Mouse (Mus musculus) kidney, adult 8-10 months (tissue): ENCODE data around the gene Klhl41.
"Not testable (repeated sequence)": the region's sequence is repeated elsewhere in the genome, so short reads cannot be mapped to it uniquely, and the experiment has no call there.

ENCODE experiments used
- DNase-seq, 2 experiments: peaks; one replicate each; pipeline ENCODE4 v3.0.0; 2022

The Klhl41 gene

GRCm38 (mm10) chr2:69669853-69670252, at the start of gene Klhl41:
Gene Klhl41, plus strand, starts transcription at chr2:69670120.
- DNase-seq: no peak

DNA sequence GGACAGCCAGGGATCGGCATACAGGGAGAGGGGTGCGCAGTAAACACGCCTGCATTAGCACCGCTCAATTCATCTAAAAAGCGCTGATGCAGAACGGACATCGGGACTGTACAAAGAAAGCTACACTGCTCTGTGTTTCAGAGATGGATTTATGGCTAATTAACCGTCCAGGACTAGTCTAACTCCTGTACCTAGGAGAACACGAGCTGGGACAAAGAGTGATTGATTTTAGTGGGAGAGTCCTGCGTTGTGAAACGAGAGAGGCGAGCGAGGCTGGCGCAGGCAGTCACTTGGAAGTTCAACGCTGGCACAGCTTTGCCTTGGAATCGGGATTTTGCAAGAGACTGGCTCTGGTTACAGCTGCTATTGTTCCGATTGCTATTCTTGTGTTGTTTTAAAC, 40.7 kb upstream of the Klhl41 start:
- no peak for DNase-seq

DNA sequence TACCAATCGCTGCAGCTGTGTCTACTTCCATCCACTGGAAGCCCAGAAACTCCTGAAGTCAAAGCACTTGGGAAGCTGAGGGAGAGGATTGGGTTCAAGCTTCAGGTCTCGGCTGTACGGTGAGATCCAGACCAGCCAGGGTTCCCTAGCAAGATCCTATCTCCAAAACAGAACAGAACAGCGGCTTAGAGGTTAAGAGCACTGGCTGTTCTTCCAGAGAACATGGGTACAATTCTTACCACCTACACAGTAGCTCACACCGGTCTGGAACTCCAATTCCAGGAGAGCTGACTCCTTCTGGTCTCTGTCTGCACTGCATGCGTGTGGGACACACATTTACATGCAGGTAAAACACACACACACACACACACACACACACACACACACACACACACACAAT, 40.0 kb upstream of the Klhl41 start:
- DNase-seq: no peak

DNA sequence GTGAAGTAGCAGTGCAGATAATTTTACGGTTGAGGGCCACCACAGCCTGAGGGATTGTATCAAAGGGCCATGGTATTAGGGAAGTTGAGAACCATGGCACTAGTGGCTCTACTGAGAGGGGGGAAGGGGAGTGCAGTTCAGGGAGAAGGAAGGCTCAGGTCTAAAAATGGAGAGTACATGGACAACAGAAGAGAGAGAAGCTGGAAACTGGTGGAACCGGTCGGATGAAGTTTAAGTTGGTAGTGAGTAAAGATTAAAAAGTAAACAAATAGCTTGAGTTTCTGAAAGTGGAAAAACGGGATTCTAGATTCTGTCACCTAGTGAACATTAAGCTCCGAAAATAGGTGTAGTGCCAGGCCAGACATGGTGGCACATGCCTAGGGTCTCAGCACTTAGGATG, 39.1 kb upstream of the Klhl41 start:
- no peak for DNase-seq

DNA sequence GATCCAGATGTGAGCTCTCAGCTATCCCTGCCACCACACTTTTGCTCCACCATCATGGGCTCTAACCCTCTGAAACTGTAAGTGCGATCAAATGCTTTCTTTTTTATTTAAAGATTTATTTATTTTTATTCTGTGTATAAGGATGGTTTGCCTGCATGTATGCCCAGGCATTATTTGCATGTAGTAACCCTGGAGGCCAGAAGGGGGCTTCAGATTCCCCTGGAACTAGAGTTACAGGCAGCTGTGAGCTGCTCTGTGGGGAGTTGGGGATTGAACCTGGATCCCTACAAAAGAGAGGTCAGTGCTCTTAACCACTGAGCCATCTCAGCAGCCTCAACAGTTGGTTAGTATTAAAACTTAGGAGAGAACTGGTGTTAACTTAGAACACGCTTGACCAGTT, 38.5 kb upstream of the Klhl41 start:
- no peak for DNase-seq

DNA sequence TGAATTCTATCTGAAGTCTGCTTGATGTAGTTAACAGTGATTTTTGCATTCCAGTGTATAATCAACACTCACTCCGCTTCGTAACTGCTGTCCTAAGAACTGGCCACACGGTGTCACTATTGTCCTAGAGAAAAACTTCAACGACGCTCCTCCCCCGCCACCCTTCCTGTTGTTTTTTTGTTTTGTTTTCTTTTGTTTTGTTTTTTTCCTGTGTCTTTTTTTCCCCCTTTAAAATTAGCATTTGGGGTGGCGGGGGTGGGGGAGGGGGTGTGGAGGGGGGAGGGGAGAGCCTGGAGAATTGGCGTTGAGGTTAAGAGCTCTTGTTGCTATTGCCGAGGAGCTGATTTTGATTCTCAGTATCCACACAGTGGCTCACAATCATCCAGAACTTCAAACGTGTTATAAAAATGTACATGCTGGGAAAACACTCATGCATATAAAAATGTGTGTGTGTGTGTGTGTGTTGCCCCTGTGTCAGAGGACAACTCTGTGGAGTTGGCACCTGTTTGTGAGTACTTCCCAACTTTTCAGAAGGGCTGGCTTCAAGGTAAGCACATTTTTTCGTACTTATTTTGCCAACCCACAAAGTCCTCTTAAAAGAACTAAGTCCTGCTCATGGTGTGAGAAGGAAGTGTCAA, 34.7 kb upstream of the Klhl41 start:
- DNase-seq: peak in 1 of 2 experiments; percentile 45

GRCm38 (mm10) chr2:69635807-69636206, 34.1 kb upstream of the Klhl41 start:
- peak; percentile 43 to 65 for DNase-seq

DNA sequence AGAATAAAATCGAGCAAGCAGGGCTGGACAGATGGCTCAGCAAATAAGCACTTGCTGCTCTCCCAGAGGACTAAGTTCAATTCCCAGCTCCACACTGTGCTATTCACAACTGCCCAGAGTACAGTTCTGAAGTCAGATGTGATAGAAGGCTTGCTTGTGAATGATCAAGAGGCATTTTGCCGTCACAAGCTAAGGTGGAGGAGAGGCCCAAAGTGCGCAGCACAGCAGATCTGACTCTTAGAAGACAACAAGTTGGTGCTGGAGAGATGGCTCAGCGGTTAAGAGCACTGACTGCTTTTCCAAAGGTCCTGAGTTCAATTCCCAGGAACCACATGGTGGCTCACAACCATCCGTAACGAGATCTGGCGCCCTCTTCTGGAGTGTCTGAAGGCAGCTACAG, 31.9 kb upstream of the Klhl41 start:
- DNase-seq: not testable (repeated sequence)

DNA sequence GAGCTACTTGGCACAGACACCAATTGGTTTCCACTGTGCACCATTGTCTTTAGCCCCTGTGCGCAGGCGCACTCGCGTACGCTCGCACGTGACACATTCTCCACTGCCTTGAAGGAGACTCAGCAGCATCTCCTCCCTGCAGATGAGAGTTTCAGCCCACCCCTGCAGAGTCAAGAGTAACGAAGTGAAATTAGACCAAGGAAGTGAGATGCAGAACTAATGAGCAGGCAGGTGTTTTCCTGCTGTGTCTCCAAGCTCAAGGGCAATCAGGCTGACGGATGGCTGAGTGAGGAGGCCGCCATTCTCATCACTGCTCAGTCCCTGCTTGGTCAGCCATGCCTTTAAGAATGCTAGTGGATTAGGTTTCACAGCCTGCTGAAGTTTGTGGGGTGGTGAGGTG, 29.8 kb upstream of the Klhl41 start:
- peak; percentile 56 to 57 for DNase-seq

DNA sequence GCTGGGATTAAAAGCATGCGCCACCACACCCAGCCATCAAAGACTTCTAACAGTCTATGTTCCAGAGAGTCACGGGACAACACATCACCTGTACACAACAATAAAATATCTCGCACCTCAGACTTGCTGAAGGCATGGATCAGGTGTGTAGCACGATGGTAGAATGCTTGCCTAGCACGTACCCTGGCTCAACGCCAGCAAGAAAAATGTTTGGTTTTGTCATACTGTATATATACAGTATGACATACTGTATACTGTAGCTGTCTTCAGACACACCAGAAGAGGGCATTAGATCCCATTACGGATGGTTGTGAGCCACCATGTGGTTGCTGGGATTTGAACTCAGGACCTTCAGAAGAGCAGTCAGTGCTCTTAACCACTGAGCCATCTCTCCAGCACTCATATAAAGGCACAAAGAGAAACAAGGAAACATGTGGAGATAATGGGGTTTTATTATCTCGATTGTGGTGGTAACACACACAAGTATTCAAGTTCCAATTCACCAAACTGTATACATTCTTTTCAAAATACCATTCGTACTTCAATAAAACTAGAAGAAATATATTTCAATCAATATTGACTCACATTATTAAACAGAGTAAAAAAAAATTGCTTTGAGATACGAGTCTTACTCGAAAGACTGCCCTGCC, 24.8 kb upstream of the Klhl41 start:
- DNase-seq: no peak

GRCm38 (mm10) chr2:69646726-69647490, 23.0 kb upstream of the Klhl41 start, which contains the start of gene Bbs5:
Gene Bbs5, plus strand, starts transcription at chr2:69647171.
- DNase-seq: peak; percentile 89 to 92

DNA sequence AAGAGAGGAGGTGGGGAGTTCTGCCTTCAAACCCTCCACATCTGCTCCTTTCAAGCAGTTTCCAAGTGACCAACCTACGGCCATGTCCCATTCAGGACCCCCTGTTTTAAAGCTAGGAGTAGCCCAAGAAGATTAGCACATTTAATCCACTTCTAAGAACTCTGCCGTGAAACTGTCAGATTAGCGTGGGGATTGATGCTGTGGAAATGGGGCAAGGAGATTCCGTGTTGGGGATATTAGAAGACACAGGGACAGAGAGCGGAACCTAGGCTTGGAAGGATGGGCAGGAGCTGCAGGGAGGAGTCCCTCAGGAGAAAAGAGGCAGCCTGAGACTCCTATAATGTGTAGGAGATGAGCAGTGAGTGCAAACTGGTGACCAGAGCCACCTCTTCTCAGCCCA, 20.2 kb upstream of the Klhl41 start:
- no peak for DNase-seq

GRCm38 (mm10) chr2:69659326-69659725, 10.6 kb upstream of the Klhl41 start:
- DNase-seq: no peak

DNA sequence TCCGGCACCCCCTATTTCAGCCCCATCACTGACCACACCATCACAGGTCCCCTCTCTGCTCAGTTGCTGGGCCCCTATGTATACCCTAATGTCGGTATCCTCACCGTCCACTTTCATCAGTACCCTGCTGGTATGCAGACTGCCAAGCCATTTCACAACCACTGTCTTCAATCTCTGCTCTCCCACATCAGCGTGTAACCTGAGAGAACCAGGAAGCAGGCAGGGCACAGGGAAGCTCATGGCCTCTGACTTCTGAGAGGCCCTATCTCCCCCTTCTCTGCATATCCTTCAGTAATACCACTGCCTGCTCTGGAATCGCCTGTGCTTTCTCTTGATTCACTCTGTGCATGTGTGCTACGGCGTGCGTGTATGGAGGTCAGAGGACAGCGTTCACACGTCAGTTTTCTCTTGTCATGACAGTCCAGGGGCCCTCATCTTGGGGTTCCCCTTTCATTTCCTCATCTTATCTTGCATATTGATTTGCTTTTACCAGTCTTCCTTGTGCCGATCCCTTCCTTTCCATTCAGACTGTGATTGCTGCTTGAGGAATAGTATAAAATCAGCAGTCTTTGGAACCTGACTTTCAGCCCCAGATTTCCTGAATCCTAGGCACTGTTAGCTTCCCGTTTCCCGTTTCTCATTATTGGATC, 6.0 kb upstream of the Klhl41 start:
- DNase-seq: no peak

DNA sequence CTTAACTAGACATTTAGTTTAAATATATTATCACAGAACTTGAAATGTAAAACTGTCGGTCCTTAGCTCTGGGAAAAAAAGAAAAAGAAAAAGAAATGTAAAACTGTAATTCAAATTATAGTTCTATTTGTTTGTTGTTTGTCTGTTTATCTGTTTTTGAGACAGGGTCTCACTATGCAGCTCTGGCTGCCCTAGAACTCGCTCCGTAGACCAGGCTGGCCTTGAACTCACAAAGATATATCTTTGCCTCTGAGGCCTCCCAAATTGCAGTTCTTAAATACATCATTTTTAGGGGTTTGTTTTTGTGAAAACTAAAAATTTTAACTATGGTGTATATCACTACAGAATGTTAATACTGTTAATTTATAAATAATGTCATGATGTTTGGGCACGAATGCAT, 2.3 kb upstream of the Klhl41 start:
- DNase-seq: no peak

- no peak for DNase-seq
These were observed 1.5 kb upstream of the Klhl41 start for GRCm38 (mm10) chr2:69668414-69668813.

- DNase-seq: no peak
These were observed 3.8 kb downstream of the Klhl41 start for GRCm38 (mm10) chr2:69673723-69674122.

- DNase-seq: no peak
These were observed 5.3 kb downstream of the Klhl41 start for GRCm38 (mm10) chr2:69675266-69675665.

- DNase-seq: peak in 1 of 2 experiments; percentile 4
These were observed 6.8 kb downstream of the Klhl41 start for GRCm38 (mm10) chr2:69676713-69677112.

DNA sequence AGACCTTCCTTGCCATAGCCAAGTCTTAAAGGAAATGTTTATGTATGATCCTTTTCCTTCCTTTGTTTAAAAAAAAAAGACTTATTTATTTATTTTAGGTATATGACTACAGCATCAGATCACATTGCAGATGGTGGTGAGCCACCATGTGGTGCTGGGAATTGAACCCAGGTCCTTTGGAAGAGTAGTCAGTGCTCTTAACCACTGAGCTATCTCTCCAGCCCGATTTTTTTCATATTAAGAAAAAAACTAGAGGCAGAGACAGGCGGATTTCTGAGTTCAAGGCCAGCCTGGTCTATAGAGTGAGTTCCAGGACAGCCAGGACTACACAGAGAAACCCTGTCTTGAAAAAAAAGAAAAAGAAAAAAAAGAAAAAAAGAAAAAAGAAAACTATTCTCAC, 7.3 kb downstream of the Klhl41 start:
- DNase-seq: not testable (repeated sequence)

- peak in 1 of 2 experiments; percentile 11 for DNase-seq
These were observed 10.1 kb downstream of the Klhl41 start for GRCm38 (mm10) chr2:69679990-69680389.

DNA sequence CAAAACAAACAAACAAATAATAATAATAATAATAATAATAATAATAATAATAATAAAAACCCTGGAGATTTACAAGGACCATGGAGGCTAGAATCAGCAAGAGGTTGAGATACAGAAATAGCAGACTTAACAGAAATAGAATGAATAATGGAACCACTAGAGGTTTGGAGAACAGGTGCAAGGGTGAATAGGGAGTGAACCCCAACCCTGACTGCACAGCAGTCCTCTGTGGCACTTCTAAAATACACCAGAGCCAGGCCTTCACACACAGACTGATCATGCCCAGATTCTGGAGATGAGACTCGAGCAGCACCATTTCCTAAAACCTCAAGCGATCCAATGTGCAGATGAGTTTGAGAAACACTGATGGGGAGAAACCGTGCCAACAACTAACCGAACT, 12.0 kb downstream of the Klhl41 start:
- no peak for DNase-seq

- no peak for DNase-seq
These were observed 13.3 kb downstream of the Klhl41 start for GRCm38 (mm10) chr2:69683036-69683805.
